Mouse (Mus musculus): Measurements from ENCODE around the gene Mrps21. TPM values are rescaled to one million over a fixed set of nuclear protein-coding genes. Genes with fewer than 3 reads are reported as not detected.
"Not testable (repeated sequence)": the region's sequence is repeated elsewhere in the genome, so short reads cannot be mapped to it uniquely, and the experiment has no call there.

Mrps21 gene
- polyA plus RNA-seq, 1 experiment from 2014 or later: 374 TPM

- H3K27ac ChIP-seq (replicated peaks): peak overlapping the region; percentile 92
- peaks cover 49% of the 10 kb centered on the region for H3K36me3 ChIP-seq (replicated peaks)
- no peak for DNase-seq (ENCODE audit: low spot score)
- WGBS: 65% methylated on average over 9 of the region's 9 CpGs
- peaks cover 57% of the 10 kb centered on the region for H3K4me1 ChIP-seq
- no peaks in the 10 kb centered on the region for H3K9me3 ChIP-seq
- no peaks in the 10 kb centered on the region for H3K27me3 ChIP-seq (replicated peaks; ENCODE audit: low read depth, poor library complexity, severe bottlenecking)
- peak overlapping the region; percentile 64 for H3K4me3 ChIP-seq
Measured at GRCm38 (mm10) chr3:95901616-95902372, 30.5 kb upstream of the Mrps21 start.

- DNase-seq (ENCODE audit: low spot score): no peak
- Histone ChIP-seq H3K27me3 (replicated peaks; ENCODE audit: low read depth, poor library complexity, severe bottlenecking) (no peaks in the 10 kb centered on the region), H3K27ac (replicated peaks) (no peak overlapping the region), H3K4me3 (no peak overlapping the region), H3K9me3 (no peaks in the 10 kb centered on the region), H3K36me3 (replicated peaks) (peaks cover 56% of the 10 kb centered on the region), H3K4me1 (peaks cover 46% of the 10 kb centered on the region)
- WGBS: 75% methylated on average over 13 of the region's 13 CpGs
Measured at GRCm38 (mm10) chr3:95899800-95900524, 28.6 kb upstream of the Mrps21 start.

DNA sequence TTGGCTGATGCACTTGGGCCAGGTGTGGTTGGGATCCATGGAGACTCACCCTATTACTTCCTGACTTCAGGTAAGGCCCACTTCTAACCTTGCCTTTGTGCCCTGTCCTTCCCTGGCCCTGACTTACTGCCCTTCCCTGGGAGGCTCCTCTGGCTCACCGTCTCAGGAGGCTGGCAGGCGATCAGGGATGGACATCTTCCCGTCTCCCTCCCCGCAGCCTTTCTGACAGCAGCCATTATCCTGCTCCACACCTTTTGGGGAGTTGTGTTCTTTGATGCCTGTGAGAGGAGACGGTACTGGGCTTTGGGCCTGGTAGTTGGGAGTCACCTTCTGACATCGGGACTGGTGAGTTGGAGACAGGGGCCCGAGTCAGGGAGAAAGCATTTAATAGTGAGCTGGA is 24.2 kb upstream of the Mrps21 start:
- Histone ChIP-seq H3K4me1 (peaks cover 45% of the 10 kb centered on the region), H3K36me3 (replicated peaks) (peaks cover 40% of the 10 kb centered on the region), H3K4me3 (peak overlapping the region; percentile 29)
- not testable (repeated sequence) for H3K27me3 ChIP-seq (replicated peaks; ENCODE audit: low read depth, poor library complexity, severe bottlenecking); H3K27ac ChIP-seq (replicated peaks); H3K9me3 ChIP-seq; DNase-seq (ENCODE audit: low spot score)
- WGBS: 93% methylated on average over 7 of the region's 7 CpGs

- peak; percentile 41 for DNase-seq (ENCODE audit: low spot score)
- WGBS: 15% methylated on average over 16 of the region's 16 CpGs
Measured at GRCm38 (mm10) chr3:95894317-95895160, 23.2 kb upstream of the Mrps21 start.

GRCm38 (mm10) chr3:95893606-95894316 is 22.4 kb upstream of the Mrps21 start, which contains the start of gene Aph1a:
Gene Aph1a (plus strand): TSS chr3:95893969.
- under 1% methylated on average over 25 of the region's 43 CpGs for WGBS
- not testable (repeated sequence) for H3K27me3 ChIP-seq (replicated peaks; ENCODE audit: low read depth, poor library complexity, severe bottlenecking); H3K9me3 ChIP-seq
- H3K4me3 ChIP-seq: peak within 1 kb of the TSS; percentile 82
- peaks cover 22% of the 10 kb centered on the region for H3K36me3 ChIP-seq (replicated peaks)
- H3K4me1 ChIP-seq: peaks cover 52% of the 10 kb centered on the region
- H3K27ac ChIP-seq (replicated peaks): peak within 1 kb of the TSS; percentile 84
- peak; percentile 97 for DNase-seq (ENCODE audit: low spot score)

More at GRCm38 (mm10) chr3:95894317-95895160, 23.2 kb upstream of the Mrps21 start:
- peak overlapping the region; percentile 84 for H3K27ac ChIP-seq (replicated peaks)
- H3K36me3 ChIP-seq (replicated peaks): peaks cover 30% of the 10 kb centered on the region
- H3K4me3 ChIP-seq: peak overlapping the region; percentile 82
- no peaks in the 10 kb centered on the region for H3K9me3 ChIP-seq
- peaks cover 50% of the 10 kb centered on the region for H3K4me1 ChIP-seq
- no peaks in the 10 kb centered on the region for H3K27me3 ChIP-seq (replicated peaks; ENCODE audit: low read depth, poor library complexity, severe bottlenecking)

GRCm38 (mm10) chr3:95893126-95893525 is 21.8 kb upstream of the Mrps21 start:
- H3K4me1 ChIP-seq: peaks cover 52% of the 10 kb centered on the region
- no peaks in the 10 kb centered on the region for H3K27me3 ChIP-seq (replicated peaks; ENCODE audit: low read depth, poor library complexity, severe bottlenecking)
- H3K27ac ChIP-seq (replicated peaks): peak overlapping the region; percentile 84
- H3K4me3 ChIP-seq: peak overlapping the region; percentile 82
- H3K36me3 ChIP-seq (replicated peaks): peaks cover 16% of the 10 kb centered on the region
- H3K9me3 ChIP-seq: no peaks in the 10 kb centered on the region
- WGBS: 24% methylated on average over 7 of the region's 7 CpGs
- DNase-seq (ENCODE audit: low spot score): peak; percentile 33

DNA sequence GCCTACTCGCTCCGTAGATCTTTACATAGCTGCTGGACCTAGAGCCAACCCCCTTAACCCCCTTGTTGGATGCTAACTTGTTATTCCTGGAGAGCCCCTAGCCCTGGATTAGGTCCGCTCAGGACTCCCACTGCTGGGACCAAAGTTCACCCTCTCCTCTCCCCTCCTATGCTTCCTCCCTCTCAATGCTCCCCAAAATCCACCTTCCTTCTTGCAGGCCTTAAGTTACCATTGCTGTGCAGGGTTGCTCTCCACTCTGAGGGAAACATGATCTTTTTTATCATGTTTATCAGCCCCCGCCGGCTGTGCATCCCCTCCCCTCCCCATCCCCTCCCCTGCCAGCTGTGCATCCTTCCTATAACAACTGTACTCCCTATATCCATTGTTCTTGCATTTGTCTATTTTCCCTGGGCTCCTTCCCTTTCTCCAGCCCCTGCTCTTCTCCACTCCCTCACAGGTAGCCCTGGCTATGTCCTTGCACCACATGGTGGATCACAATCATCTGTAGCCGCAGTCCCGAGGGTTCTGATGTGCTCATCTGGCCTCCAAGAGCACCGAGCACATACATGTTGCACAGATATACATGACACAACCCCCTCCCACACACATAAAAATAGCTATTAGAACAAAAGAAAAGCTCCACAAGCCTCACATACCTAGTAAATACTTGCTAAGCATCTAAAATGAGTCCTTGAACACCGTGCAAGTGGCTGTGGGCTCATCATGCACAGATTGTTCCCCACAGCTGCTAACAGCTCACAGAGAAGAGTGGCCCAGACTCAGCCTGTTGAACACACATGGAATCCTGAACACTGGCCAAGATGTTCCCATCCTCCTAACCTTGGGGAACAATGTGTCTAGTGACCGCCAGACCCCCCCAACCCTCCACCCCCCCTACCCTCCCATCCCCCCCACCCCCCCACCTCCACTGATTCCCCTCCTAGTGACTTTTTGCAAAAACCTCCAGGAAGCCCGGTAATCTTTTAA is 21.0 kb upstream of the Mrps21 start:
- peak overlapping the region; percentile 84 for H3K27ac ChIP-seq (replicated peaks)
- no peaks in the 10 kb centered on the region for H3K9me3 ChIP-seq
- peaks cover 52% of the 10 kb centered on the region for H3K4me1 ChIP-seq
- peak; percentile 44 for DNase-seq (ENCODE audit: low spot score)
- peaks cover 8% of the 10 kb centered on the region for H3K36me3 ChIP-seq (replicated peaks)
- 36% methylated on average over 11 of the region's 11 CpGs for WGBS
- peak overlapping the region; percentile 33 for H3K4me3 ChIP-seq
- no peaks in the 10 kb centered on the region for H3K27me3 ChIP-seq (replicated peaks; ENCODE audit: low read depth, poor library complexity, severe bottlenecking)

DNA sequence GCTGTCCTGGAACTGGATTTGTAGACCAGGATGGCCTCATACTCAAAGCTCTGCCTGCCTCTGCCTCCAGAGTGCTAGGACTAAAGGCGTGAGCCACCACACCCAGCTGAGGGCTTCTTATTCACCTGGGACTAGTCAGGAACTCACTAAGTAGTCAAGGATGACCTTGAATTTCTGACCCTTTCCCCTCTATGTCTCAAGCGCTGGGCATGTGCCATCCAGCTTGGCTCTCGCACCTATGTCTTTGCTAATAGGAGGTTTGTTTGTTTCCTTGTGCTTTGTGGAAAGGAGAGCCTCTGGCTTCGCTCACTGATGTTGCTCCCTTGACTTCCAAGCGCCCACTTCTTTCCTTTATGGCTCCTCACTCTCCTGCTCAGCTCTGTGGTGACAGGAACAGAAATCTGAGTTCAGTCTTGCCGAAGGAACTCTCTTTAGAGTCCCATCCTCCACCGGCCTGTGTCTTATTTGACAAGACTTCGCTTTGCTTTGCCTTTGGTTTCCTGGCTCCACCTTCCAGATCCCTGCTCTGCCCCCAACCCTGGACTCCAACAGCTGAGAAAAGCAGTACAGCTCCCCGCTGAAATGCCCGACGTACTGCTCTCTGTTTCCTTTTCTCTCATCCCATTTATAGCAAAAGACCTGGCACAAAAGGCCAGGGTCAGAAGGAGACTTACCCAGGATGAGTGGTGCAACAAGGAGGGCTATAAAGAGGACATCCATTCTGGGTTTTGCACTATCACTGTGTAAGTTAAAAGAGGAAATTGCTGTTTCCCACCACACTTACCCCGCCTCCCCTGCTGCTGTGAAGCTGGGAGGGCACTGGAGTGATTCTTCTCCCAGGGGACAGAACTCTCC is 20.1 kb upstream of the Mrps21 start, which contains the start of gene BC028528:
Gene BC028528, minus strand, starts transcription at position 795 of the 855 bp plus-strand sequence.
- Histone ChIP-seq H3K27ac (replicated peaks) (peak within 1 kb of the TSS; percentile 84), H3K9me3 (no peaks in the 10 kb centered on the region), H3K4me1 (peaks cover 52% of the 10 kb centered on the region), H3K36me3 (replicated peaks) (peaks cover 7% of the 10 kb centered on the region; the same call in 1 of the 2 replicates), H3K27me3 (replicated peaks; ENCODE audit: low read depth, poor library complexity, severe bottlenecking) (no peaks in the 10 kb centered on the region), H3K4me3 (peak within 1 kb of the TSS; percentile 33)
- 24% methylated on average over 12 of the region's 12 CpGs for WGBS
- DNase-seq (ENCODE audit: low spot score): peak; percentile 29

DNA sequence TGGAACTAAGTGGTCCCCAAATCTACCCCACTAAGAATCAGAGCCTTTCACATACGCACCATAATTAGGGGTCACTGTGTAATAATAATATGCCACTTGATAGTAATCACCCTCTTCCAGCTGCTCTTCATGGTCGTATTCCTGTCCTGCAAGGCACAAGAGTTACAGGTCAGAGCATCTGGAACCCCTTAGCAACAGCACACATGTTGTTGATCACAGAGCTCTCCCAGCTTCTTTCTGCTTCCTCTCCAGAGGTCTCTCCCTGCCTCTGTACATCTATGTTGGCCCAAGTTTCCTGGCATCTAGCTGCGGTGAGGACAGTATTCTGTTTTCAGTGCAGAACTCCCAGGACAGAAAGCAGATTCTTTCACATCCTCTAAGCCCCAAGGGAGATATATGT is 18.3 kb upstream of the Mrps21 start:
- Histone ChIP-seq H3K27ac (replicated peaks) (no peak overlapping the region), H3K4me1 (peaks cover 41% of the 10 kb centered on the region), H3K36me3 (replicated peaks) (no peaks in the 10 kb centered on the region), H3K9me3 (no peaks in the 10 kb centered on the region), H3K4me3 (no peak overlapping the region), H3K27me3 (replicated peaks; ENCODE audit: low read depth, poor library complexity, severe bottlenecking) (no peaks in the 10 kb centered on the region)
- peak; percentile 73 for DNase-seq (ENCODE audit: low spot score)
- 40% methylated on average over 3 of the region's 3 CpGs for WGBS

- H3K36me3 ChIP-seq (replicated peaks): no peaks in the 10 kb centered on the region
- no peaks in the 10 kb centered on the region for H3K27me3 ChIP-seq (replicated peaks; ENCODE audit: low read depth, poor library complexity, severe bottlenecking)
- H3K9me3 ChIP-seq: no peaks in the 10 kb centered on the region
- no peak overlapping the region for H3K27ac ChIP-seq (replicated peaks)
- no peak for DNase-seq (ENCODE audit: low spot score)
- peaks cover 33% of the 10 kb centered on the region for H3K4me1 ChIP-seq
- 86% methylated on average over 4 of the region's 4 CpGs for WGBS
- H3K4me3 ChIP-seq: no peak overlapping the region
Measured at GRCm38 (mm10) chr3:95887596-95887995, 16.3 kb upstream of the Mrps21 start.

Measured in embryonic facial prominence, embryonic 10.5 days (tissue).